Mouse (Mus musculus) cerebellum, adult 2 months (tissue): ENCODE measurements around the gene Itgb3. TPM values are rescaled to one million over a fixed set of nuclear protein-coding genes. Genes with fewer than 3 reads are reported as not detected.
"Not testable (repeated sequence)": the region's sequence is repeated elsewhere in the genome, so short reads cannot be mapped to it uniquely, and the experiment has no call there.

ENCODE experiments used
- DNase-seq, 2 experiments: peaks; one replicate each; pipeline ENCODE4 v3.0.0; 2021
- H3K27ac ChIP-seq: fragments of 200-500 bp; 2 replicates; pipeline ENCODE4 v1.5.1; 2012; ENCODE audit warnings: low read length, control low read depth, inconsistent platforms; ENCODE audit not compliant: insufficient read depth
- H3K27me3 ChIP-seq: fragments of 200-500 bp; 2 replicates; pipeline ENCODE4 v1.6.1; 2012; ENCODE audit warnings: inconsistent platforms, mild to moderate bottlenecking, low read length, moderate library complexity; ENCODE audit not compliant: control insufficient read depth, insufficient read depth
- H3K4me1 ChIP-seq: fragments of 200-500 bp; 2 replicates; pipeline ENCODE4 v1.6.1; 2011; ENCODE audit warnings: low read length; ENCODE audit not compliant: control insufficient read depth, insufficient read depth
- H3K4me3 ChIP-seq: fragments of 200-500 bp; replicated peaks from 2 replicates; pipeline ENCODE3; 2011; ENCODE audit warnings: mild to moderate bottlenecking, low read depth, low read length, control low read depth; ENCODE audit not compliant: insufficient read depth
- CTCF ChIP-seq: fragments of 200-500 bp; IDR thresholded peaks from 2 replicates; pipeline ENCODE4 v1.5.1; 2011; ENCODE audit warnings: low read depth, mild to moderate bottlenecking, control low read depth, low read length, moderate library complexity, borderline replicate concordance; ENCODE audit not compliant: insufficient read depth
- POLR2A ChIP-seq: fragments of 200-500 bp; IDR thresholded peaks from 2 replicates; pipeline ENCODE4 v1.6.1; 2011; ENCODE audit warnings: low read length, control low read depth, borderline replicate concordance; ENCODE audit not compliant: insufficient read depth
- WGBS: fragments of 180-500 bp; shearing (Covaris S2); methylation state at CpG from one replicate; pipeline ENCODE4 v1.1.7; 2018; 5-methylcytosine and 5-hydroxymethylcytosine counted together
- polyA plus RNA-seq: library from polyadenylated mRNA; depleted of rRNA; stranded (reverse); fragments of >200 nt; gene quantifications from 2 replicates; pipeline ENCODE4 v1.2.3, GENCODE M21; 2012

The Itgb3 gene
- polyA plus RNA-seq, 1 experiment = 2.0 TPM

DNA sequence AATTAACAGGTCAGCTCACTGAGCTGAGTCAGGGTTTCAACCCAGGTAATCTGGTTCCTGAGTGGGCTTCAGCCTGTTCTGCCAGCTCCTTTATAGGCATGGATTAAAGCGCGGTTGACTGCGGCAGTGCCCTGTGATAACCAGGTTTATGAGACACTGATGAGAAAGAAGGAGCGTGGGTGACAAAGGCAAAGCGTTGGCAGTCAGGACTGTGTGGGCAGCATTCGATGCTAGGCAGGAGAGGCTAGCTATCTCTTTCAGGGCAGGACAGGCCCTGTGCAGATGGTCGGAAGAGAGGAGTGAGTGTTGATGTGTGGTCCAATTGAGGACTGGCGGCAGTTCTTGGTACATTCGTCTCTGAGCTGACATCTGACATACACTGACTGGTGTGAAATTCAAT, 40.1 kb upstream of the Itgb3 start:
- TF ChIP-seq POLR2A = no peak
- no peak for TF ChIP-seq CTCF
- WGBS = 49% methylated on average over 9 of the region's 9 CpGs
- no peaks in the 10 kb centered on the region for H3K4me1 ChIP-seq
- no peak overlapping the region for H3K4me3 ChIP-seq
- H3K27ac ChIP-seq = no peak overlapping the region
- no peak for DNase-seq
- no peaks in the 10 kb centered on the region for H3K27me3 ChIP-seq

DNA sequence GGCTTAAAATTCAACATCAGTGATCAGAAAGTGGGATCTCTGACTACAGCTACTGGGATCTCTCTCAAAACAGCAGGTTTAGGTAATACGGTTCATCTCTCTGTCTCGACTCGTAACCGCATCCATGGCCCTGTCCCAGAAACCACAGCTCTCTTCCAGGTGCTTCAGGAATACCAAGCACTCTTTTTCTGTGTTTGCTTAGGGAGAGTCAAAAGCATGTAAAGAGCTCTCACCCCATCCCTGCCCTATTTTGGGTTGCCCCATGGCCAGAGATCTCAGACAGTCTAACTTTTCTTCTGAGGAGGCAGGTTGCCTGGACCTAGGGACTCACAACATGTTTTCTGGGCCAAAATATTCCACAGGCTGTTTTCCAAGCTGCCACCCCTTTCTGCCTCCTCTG, 39.5 kb upstream of the Itgb3 start:
- Histone ChIP-seq H3K27ac (no peak overlapping the region), H3K27me3 (no peaks in the 10 kb centered on the region), H3K4me1 (no peaks in the 10 kb centered on the region), H3K4me3 (no peak overlapping the region)
- TF ChIP-seq POLR2A = no peak
- TF ChIP-seq CTCF = no peak
- 88% methylated on average over 4 of the region's 4 CpGs for WGBS
- DNase-seq = no peak

DNA sequence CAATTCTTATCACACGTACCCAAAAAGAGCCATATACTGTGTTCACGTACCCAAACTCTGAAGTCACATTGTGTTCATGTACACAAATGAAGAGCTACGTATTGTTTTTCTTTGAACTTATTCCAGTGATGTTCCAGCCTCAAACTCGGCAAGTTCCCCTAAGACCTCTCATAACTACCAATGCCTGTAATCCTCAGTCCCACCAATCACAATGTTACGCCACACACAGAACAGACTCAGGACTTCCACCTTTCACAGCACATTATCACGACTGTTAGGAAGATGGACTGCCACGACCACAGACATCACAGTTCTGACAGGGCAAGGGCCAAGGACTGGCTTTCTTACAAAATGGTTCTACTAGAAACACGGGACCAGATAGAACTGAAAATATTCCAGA, 37.3 kb upstream of the Itgb3 start:
- not testable (repeated sequence) for H3K27me3 ChIP-seq, H3K4me3 ChIP-seq, H3K4me1 ChIP-seq, H3K27ac ChIP-seq, DNase-seq
- WGBS = 90% methylated on average over 8 of the region's 8 CpGs

DNA sequence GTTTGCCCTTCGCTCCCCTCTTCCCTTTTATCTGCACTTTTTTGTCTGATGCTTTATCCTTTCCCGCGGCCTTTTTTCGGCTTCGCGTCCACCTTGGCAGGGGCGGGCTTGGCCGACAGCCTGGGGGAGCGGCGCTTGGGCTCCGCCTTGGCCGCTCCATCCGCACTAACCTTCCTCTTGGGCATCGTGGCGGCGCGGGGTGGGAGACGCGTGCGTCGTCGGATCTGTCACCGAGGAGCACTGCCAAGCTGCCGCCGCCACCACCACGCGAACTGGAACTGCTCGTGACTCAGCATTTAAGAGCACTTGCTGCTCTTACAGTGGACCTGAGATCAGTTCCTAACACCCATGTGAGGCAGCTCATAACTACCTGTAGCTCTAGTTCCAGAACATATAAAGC, 36.4 kb upstream of the Itgb3 start:
- peak; percentile 32 to 37 for DNase-seq
- 1% methylated on average over 28 of the region's 28 CpGs for WGBS
- H3K4me1 ChIP-seq, H3K27ac ChIP-seq, H3K27me3 ChIP-seq: not testable (repeated sequence)
- H3K4me3 ChIP-seq = peak overlapping the region; percentile 23

DNA sequence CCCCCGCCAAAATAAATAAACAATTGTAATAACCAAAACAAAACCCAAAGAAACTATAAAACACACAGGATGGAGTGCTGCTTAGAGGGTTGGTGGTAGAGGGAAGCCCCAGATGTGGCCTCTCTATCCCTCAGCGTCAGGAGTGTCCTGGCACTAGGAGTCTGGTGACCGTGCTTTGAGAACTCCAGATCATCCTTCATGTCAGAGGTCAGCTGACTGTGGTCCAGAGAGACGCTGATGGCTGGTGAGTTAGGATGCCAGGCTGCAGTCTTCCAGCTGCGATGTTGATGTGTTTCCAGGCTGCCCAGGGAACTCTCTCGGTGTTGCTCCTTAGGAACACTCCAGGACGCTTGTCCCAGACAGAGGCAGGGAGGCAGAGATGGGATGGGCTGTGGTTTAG, 35.7 kb upstream of the Itgb3 start:
- no peaks in the 10 kb centered on the region for H3K4me1 ChIP-seq
- no peak overlapping the region for H3K4me3 ChIP-seq
- no peak for DNase-seq
- H3K27ac ChIP-seq = no peak overlapping the region
- H3K27me3 ChIP-seq = no peaks in the 10 kb centered on the region
- TF ChIP-seq CTCF (no peak), POLR2A (no peak)
- WGBS = 45% methylated on average over 7 of the region's 7 CpGs

DNA sequence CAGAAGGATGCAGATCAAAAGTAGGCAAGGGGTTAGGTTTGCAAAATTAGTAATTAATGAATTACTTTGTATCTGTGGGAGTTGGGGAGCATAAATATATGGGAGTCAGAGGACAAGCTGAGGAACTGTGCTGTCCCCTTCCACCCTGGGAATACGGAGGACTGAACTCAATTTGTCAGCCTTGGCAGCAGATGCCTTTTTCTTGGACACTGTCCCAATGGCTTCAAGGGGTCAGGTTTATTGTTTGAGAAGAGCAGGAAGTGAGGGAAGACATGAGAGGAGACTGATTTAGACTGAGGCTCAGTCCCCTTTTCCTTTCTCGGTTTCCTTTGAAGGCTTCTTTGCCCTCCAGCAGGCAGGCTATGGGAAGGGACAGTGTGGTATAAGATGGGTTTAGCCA, 35.2 kb upstream of the Itgb3 start:
- WGBS = 36% methylated on average over 2 of the region's 2 CpGs
- TF ChIP-seq POLR2A (no peak), CTCF (no peak)
- Histone ChIP-seq H3K27me3 (no peaks in the 10 kb centered on the region), H3K4me1 (no peaks in the 10 kb centered on the region), H3K27ac (no peak overlapping the region), H3K4me3 (no peak overlapping the region)
- DNase-seq = peak in 1 of 2 experiments; percentile 26

DNA sequence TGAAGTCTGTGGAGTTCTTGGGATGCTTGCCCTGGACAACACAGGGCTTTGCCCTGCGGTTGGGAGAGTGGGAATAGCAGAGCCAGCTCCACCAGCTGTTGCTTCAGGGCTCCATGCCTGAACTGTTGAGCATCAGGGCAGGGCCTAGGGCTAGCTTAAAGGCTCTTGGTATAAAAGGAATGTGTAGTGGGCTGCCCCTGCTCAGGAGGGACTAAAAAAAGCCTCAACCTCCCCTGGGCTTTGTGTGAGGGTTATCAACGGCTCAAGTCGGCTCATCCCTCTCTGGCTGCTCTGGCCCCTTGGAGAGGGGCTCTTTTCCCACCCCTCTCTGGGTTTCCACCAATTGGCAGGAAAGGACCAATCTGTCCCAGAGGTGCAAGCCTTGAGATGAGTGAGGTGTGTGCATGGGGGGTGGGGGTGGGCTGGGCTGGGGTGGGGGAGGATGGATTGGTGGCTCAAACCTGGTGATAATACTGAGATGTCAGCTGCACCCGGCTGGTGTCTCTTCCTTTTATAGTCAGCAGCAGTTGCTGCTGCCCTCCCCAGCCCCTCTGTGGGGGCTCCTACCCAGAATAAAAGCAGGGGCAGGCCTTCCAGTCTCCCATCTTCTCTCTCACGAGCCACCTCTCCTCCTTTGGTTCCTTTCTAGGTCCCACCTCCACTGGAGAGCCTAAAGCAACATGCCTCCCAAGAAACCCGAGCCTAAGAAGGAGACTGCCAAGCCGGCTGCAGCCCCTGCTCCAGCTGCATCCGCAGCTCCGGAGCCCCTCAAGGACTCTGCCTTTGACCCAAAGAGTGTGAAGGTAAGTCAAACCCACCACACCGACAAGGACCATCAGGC, 30.8 kb upstream of the Itgb3 start:
- Histone ChIP-seq H3K27ac (no peak overlapping the region), H3K4me3 (no peak overlapping the region), H3K27me3 (no peaks in the 10 kb centered on the region), H3K4me1 (no peaks in the 10 kb centered on the region)
- no peak for DNase-seq
- TF ChIP-seq POLR2A (no peak), CTCF (no peak)
- 56% methylated on average over 10 of the region's 10 CpGs for WGBS

DNA sequence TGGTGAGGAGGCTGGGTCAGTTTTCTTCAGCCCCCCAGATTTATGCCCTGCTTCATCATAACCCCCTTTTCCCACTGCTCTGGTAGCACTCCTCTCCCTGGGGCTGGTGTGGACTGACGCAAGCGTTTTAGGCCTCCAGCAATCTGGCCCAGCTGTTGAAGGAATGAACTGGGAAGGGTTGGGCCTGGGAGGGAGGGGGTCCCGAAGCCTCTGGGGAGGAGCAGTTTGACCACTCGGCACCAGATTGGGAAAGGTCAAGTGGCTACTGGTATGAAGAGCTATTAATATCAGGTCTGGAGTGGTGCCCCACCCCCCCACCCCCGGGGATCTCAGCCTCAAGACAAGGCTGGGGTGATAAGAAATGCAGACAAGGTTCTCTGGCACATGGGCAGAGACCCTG, 29.7 kb upstream of the Itgb3 start:
- DNase-seq = no peak
- 75% methylated on average over 5 of the region's 5 CpGs for WGBS
- Histone ChIP-seq H3K27me3 (no peaks in the 10 kb centered on the region), H3K4me1 (no peaks in the 10 kb centered on the region), H3K27ac (no peak overlapping the region), H3K4me3 (no peak overlapping the region)
- TF ChIP-seq CTCF (no peak), POLR2A (no peak)
